Mouse (Mus musculus): ENCODE measurements around the gene Slc9a5.

DNA sequence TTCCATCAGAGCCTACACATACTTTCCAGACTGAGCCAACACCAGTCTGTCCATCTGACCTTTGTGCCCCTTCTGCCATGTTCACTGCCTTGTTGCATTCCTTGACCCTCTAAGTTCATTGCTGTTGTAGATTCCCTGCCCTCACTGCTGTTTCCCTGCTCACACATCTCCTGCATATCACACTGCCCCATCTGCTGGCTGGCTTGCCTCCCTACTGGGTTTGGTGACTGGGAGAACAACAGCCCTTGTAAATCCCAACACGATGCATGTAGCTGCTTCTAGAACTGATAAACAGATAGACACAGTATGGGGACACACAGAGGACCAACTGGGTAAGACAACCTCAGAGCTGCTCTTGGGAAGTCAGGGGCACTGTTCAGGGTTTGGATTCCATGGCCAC is 36.9 kb upstream of the Slc9a5 start:
- TF ChIP-seq CTCF (conservative IDR thresholded peaks at IDR 0.05; ENCODE audit: insufficient read depth, insufficient read length, low read depth, low read length) (no peak), POLR2A (IDR thresholded peaks at IDR 0.05; ENCODE audit: low read depth, low read length) (no peak)

All from kidney, adult 2 months (tissue).